Mouse (Mus musculus): ENCODE results near the gene Tmem30b. TPM values are rescaled to one million over a fixed set of nuclear protein-coding genes. Genes with fewer than 3 reads are reported as not detected.

The Tmem30b gene
- total and polyA plus RNA-seq, 2 experiments from 2014 or later: 0.38 to 0.53 TPM

DNA sequence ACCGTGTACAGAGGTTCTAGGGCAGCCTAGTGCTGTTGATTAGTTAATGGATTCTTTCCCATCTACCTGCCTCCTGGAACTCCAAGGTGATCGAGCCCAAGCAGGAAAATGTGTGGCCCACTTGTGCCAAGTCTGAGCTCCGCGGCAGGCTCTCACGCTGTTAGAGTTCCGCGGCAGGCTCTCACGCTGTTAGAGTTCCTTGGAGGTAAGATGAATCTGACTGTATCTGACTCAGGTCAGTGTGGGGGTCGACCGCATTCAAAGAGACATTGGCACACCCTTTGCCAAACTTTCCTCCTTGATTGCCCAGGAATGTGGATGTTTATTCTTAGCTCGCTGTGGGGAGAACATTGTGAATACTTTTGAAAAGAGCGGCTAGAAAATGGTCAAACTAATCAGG is 28.4 kb downstream of the Tmem30b start:
- Histone ChIP-seq H3K4me1 (ENCODE audit: insufficient read depth, low read length) (no peaks in the 10 kb centered on the region), H3K36me3 (ENCODE audit: insufficient read depth, low read length) (no peaks in the 10 kb centered on the region), H3K27me3 (ENCODE audit: insufficient read depth, low read length) (no peaks in the 10 kb centered on the region), H3K4me3 (ENCODE audit: low read depth, low read length) (no peak overlapping the region), H3K9me3 (ENCODE audit: low read length) (no peaks in the 10 kb centered on the region), H3K9ac (replicated peaks; ENCODE audit: low read length, poor library complexity, severe bottlenecking) (no peak overlapping the region), H3K27ac (ENCODE audit: low read depth, low read length) (no peak overlapping the region), H3K4me2 (ENCODE audit: low read depth, low read length, poor library complexity, severe bottlenecking) (no peak overlapping the region)
- 74% methylated on average over 12 of the region's 12 CpGs for WGBS
- DNase-seq (ENCODE audit: low spot score): no peak
- no peak for TF ChIP-seq CTCF (IDR thresholded peaks at IDR 0.05)
- no peak for ATAC-seq (ENCODE audit: low FRiP score)

DNA sequence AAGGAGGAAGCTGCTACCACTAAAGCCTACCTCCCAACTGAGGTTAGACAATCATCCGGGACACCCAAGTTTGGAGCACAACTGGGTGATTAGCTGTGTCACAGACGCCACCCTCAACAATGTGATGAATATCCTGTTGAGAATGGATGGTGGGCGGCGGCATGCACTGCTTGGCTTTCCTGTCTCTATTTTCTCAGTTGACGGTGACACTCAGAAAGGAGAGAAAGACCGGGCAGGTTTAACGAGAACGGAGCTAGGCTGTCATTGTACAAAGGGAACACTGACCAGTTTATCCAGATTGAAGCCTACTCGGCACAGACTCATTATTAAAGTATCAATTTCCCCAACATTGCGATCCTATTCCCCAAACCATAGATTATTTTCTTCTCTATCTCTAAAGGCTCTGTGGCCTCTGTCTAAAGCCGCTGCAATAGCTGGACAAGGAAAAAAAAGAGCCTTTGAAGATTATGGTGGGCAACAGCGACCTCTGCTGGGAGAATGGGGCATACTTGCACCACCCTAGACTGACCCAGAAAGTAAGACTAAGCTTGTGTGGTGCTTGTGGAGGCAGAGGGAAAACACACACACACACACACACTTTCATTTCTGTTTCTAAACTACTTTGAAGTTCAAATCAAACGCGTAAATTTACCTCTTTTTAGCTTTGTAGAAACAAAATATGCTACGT is 29.0 kb downstream of the Tmem30b start:
- peak; percentile 88 for TF ChIP-seq CTCF (IDR thresholded peaks at IDR 0.05)
- 42% methylated on average over 15 of the region's 15 CpGs for WGBS
- H3K9me3 ChIP-seq (ENCODE audit: low read length): no peaks in the 10 kb centered on the region
- H3K9ac ChIP-seq (replicated peaks; ENCODE audit: low read length, poor library complexity, severe bottlenecking): no peak overlapping the region
- H3K4me2 ChIP-seq (ENCODE audit: low read depth, low read length, poor library complexity, severe bottlenecking): no peak overlapping the region; the same call in 1 of the 2 replicates
- no peak overlapping the region for H3K27ac ChIP-seq (ENCODE audit: low read depth, low read length)
- H3K4me1 ChIP-seq (ENCODE audit: insufficient read depth, low read length): no peaks in the 10 kb centered on the region
- peak; percentile 83 for DNase-seq (ENCODE audit: low spot score)
- peak; percentile 60; the same call in 1 of the 2 replicates for ATAC-seq (ENCODE audit: low FRiP score)
- H3K36me3 ChIP-seq (ENCODE audit: insufficient read depth, low read length): no peaks in the 10 kb centered on the region
- H3K27me3 ChIP-seq (ENCODE audit: insufficient read depth, low read length): no peaks in the 10 kb centered on the region
- H3K4me3 ChIP-seq (ENCODE audit: low read depth, low read length): no peak overlapping the region

DNA sequence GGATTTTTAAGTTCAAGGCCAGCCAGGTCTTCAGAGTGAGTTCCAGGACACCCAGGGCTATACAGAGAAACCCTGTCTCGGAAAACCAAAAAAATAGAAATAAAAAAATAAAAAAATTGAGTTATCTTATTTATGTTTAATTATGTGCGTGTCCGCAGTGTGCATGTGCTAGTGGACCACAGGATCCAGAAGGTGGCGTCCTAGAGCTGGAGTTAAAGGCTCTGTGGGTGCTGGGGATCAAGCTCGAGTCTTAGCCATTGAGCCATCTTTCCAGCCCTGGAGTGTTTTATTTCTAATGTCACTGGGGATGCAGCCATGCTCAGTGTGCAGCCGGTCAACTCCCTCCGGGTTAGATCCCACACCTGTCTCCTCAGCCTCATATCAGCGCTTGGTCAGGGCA is 29.7 kb downstream of the Tmem30b start:
- Histone ChIP-seq H3K4me3 (ENCODE audit: low read depth, low read length) (no peak overlapping the region), H3K9me3 (ENCODE audit: low read length) (no peaks in the 10 kb centered on the region), H3K27me3 (ENCODE audit: insufficient read depth, low read length) (no peaks in the 10 kb centered on the region), H3K4me2 (ENCODE audit: low read depth, low read length, poor library complexity, severe bottlenecking) (no peak overlapping the region), H3K4me1 (ENCODE audit: insufficient read depth, low read length) (no peaks in the 10 kb centered on the region), H3K36me3 (ENCODE audit: insufficient read depth, low read length) (no peaks in the 10 kb centered on the region), H3K27ac (ENCODE audit: low read depth, low read length) (no peak overlapping the region), H3K9ac (replicated peaks; ENCODE audit: low read length, poor library complexity, severe bottlenecking) (no peak overlapping the region)
- WGBS: 93% methylated on average over 8 of the region's 8 CpGs
- TF ChIP-seq CTCF (IDR thresholded peaks at IDR 0.05): no peak
- DNase-seq (ENCODE audit: low spot score) (no peak), ATAC-seq (ENCODE audit: low FRiP score) (no peak)

DNA sequence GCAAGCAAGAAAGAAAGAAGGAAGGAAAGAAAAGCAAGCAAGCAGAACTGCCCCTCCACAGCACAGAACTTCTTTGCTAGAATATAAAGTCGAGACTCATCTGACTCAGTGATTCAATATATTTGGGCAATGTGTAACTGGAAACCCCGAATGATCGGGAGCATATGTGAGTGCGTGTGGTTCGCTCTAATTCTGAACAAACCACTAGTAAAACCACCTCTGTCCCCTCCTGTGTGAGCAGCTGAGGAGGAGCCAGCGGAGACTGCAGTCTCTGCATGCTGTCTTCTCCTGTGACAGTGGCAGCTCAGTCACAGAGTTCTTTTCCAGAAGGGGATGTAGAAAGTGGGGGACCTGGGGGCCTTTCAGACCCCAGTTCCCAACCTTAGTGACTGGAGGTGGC is 31.5 kb downstream of the Tmem30b start:
- no peaks in the 10 kb centered on the region for H3K9me3 ChIP-seq (ENCODE audit: low read length)
- ATAC-seq (ENCODE audit: low FRiP score) (no peak), DNase-seq (ENCODE audit: low spot score) (no peak)
- no peaks in the 10 kb centered on the region for H3K4me1 ChIP-seq (ENCODE audit: insufficient read depth, low read length)
- H3K27ac ChIP-seq (ENCODE audit: low read depth, low read length): no peak overlapping the region
- H3K4me3 ChIP-seq (ENCODE audit: low read depth, low read length): no peak overlapping the region
- H3K4me2 ChIP-seq (ENCODE audit: low read depth, low read length, poor library complexity, severe bottlenecking): no peak overlapping the region
- no peak for TF ChIP-seq CTCF (IDR thresholded peaks at IDR 0.05)
- no peaks in the 10 kb centered on the region for H3K36me3 ChIP-seq (ENCODE audit: insufficient read depth, low read length)
- no peaks in the 10 kb centered on the region for H3K27me3 ChIP-seq (ENCODE audit: insufficient read depth, low read length)
- no peak overlapping the region for H3K9ac ChIP-seq (replicated peaks; ENCODE audit: low read length, poor library complexity, severe bottlenecking)
- 71% methylated on average over 6 of the region's 6 CpGs for WGBS

DNA sequence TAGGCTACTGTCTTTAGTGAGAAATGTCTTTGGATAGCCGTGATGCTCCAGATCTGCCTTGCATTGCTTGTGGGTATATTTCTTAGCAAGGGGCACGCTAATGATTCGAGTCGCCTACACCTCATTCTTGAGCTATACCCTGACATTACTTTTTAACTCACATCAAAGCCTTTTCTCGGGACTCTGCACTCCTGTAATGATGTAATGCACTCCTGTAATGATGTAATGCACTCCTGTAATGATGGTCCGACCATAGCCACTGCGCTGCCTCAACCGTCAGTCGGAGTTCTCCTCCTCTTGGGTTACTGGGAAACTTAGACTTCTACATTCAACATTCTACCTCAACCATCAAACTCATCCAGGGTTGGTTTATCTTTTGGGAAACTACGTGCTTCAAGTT is 32.2 kb downstream of the Tmem30b start:
- Histone ChIP-seq H3K4me3 (ENCODE audit: low read depth, low read length) (no peak overlapping the region), H3K4me2 (ENCODE audit: low read depth, low read length, poor library complexity, severe bottlenecking) (no peak overlapping the region), H3K9me3 (ENCODE audit: low read length) (no peaks in the 10 kb centered on the region), H3K4me1 (ENCODE audit: insufficient read depth, low read length) (no peaks in the 10 kb centered on the region), H3K9ac (replicated peaks; ENCODE audit: low read length, poor library complexity, severe bottlenecking) (no peak overlapping the region), H3K27ac (ENCODE audit: low read depth, low read length) (no peak overlapping the region), H3K27me3 (ENCODE audit: insufficient read depth, low read length) (no peaks in the 10 kb centered on the region), H3K36me3 (ENCODE audit: insufficient read depth, low read length) (no peaks in the 10 kb centered on the region)
- WGBS: 94% methylated on average over 10 of the region's 10 CpGs
- TF ChIP-seq CTCF (IDR thresholded peaks at IDR 0.05): no peak
- no peak for DNase-seq (ENCODE audit: low spot score)
- ATAC-seq (ENCODE audit: low FRiP score): no peak

DNA sequence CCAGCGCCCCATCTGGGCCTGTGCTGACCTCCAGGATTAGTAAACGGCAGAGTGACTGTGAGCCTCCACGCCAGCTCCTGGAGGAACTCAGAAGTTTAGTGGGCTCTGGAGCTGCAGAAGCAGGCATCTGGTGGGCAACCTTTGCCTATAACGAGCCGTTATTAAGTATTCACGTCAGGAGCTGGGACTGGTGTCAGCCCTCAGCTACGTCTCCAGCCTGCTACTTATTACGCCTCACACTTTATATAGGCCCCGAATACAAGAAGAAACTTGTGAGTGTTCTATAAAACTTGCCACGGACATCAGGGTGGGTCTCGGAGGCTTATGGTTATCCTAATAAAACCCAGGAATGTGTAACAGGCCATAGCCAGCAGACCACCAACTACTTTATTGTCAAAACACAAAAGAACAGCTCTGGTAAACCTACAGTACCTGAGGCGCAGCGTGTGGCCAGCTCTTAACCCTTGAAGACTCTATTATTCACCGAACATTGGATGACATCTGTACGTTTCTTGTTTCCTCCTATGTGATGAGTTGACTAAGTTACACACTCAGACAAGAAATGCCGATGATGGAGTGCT is 34.6 kb downstream of the Tmem30b start:
- TF ChIP-seq CTCF (IDR thresholded peaks at IDR 0.05): no peak
- WGBS: 80% methylated on average over 16 of the region's 16 CpGs
- H3K4me2 ChIP-seq (ENCODE audit: low read depth, low read length, poor library complexity, severe bottlenecking): no peak overlapping the region

More for the DNA sequence above, 34.6 kb downstream of the Tmem30b start:
- Histone ChIP-seq H3K9ac (replicated peaks; ENCODE audit: low read length, poor library complexity, severe bottlenecking) (no peak overlapping the region), H3K36me3 (ENCODE audit: insufficient read depth, low read length) (no peaks in the 10 kb centered on the region), H3K4me1 (ENCODE audit: insufficient read depth, low read length) (no peaks in the 10 kb centered on the region), H3K4me3 (ENCODE audit: low read depth, low read length) (no peak overlapping the region), H3K27me3 (ENCODE audit: insufficient read depth, low read length) (no peaks in the 10 kb centered on the region), H3K27ac (ENCODE audit: low read depth, low read length) (no peak overlapping the region), H3K9me3 (ENCODE audit: low read length) (no peaks in the 10 kb centered on the region)
- no peak for ATAC-seq (ENCODE audit: low FRiP score)
- no peak for DNase-seq (ENCODE audit: low spot score)
